Mouse (Mus musculus) heart, postnatal 10 days (tissue): ENCODE measurements around the gene Phgdh. TPM values are rescaled to one million over a fixed set of nuclear protein-coding genes. Genes with fewer than 3 reads are reported as not detected.

ENCODE experiments used
- DNase-seq, 2 experiments: peaks; one replicate each; pipeline ENCODE4 v3.0.0; 2021
- intact Hi-C: fragments of 180-260 bp; cut with DNase I; formaldehyde crosslinking; loops from one replicate; pipeline ENCODE4 v1.15.1; 2025
- total RNA-seq, 2 experiments: library from RNA; stranded (reverse); gene quantifications; 2 replicates each; pipeline ENCODE4 v1.2.3; 2021

The Phgdh gene
- total RNA-seq, 2 experiments from 2014 or later, result 5.9 to 7.4 TPM

GRCm38 (mm10) chr3:98348705-98349104 lies 8.9 kb upstream of the Phgdh start:
- DNase-seq, result no peak
- intact Hi-C loops, result no loop called here

- intact Hi-C loops, result no loop called here
- no peak for DNase-seq
These were observed 8.3 kb upstream of the Phgdh start for GRCm38 (mm10) chr3:98348106-98348505.

- intact Hi-C loops, result no loop called here
- no peak for DNase-seq
These were observed 3.4 kb upstream of the Phgdh start for GRCm38 (mm10) chr3:98343235-98343634.

- DNase-seq, result no peak
- intact Hi-C loops, result no loop called here
These were observed 1.2 kb upstream of the Phgdh start for GRCm38 (mm10) chr3:98340818-98341594.

- intact Hi-C loops, result no loop called here
- peak; percentile 47 to 55 for DNase-seq
These were observed 589 bp downstream of the Phgdh start for GRCm38 (mm10) chr3:98339097-98339705.

GRCm38 (mm10) chr3:98338584-98339041 lies 1.2 kb downstream of the Phgdh start:
- DNase-seq, result peak; percentile 54 to 57
- intact Hi-C loops, result no loop called here

- intact Hi-C loops, result no loop called here
- DNase-seq, result no peak
These were observed 2.8 kb downstream of the Phgdh start for GRCm38 (mm10) chr3:98336661-98337654.

GRCm38 (mm10) chr3:98335886-98336285 lies 3.9 kb downstream of the Phgdh start:
- intact Hi-C loops, result no loop called here
- no peak for DNase-seq

- no peak for DNase-seq
- intact Hi-C loops, result no loop called here
These were observed 4.5 kb downstream of the Phgdh start for GRCm38 (mm10) chr3:98335331-98335730.

GRCm38 (mm10) chr3:98334010-98334409 lies 5.8 kb downstream of the Phgdh start:
- intact Hi-C loops, result no loop called here
- no peak for DNase-seq

- intact Hi-C loops, result no loop called here
- DNase-seq, result no peak
These were observed 15.6 kb downstream of the Phgdh start for GRCm38 (mm10) chr3:98324235-98324634.

GRCm38 (mm10) chr3:98322209-98322608 lies 17.6 kb downstream of the Phgdh start:
- intact Hi-C loops, result no loop called here
- no peak for DNase-seq

GRCm38 (mm10) chr3:98319190-98319589 lies 20.6 kb downstream of the Phgdh start:
- intact Hi-C loops, result no loop called here
- DNase-seq, result no peak

GRCm38 (mm10) chr3:98317143-98317542 lies 22.6 kb downstream of the Phgdh start:
- intact Hi-C loops, result no loop called here
- peak; percentile 15 to 40 for DNase-seq

- DNase-seq, result no peak
- intact Hi-C loops, result no loop called here
These were observed 24.6 kb downstream of the Phgdh start for GRCm38 (mm10) chr3:98315181-98315580.

- intact Hi-C loops, result loop anchor here (5.0 kb wide), 3 partner anchors 86 to 386 kb away; no protein-coding TSS in a partner anchor
These were observed 26.3 kb downstream of the Phgdh start for GRCm38 (mm10) chr3:98313294-98314155.

GRCm38 (mm10) chr3:98312867-98313266 lies 26.9 kb downstream of the Phgdh start:
- intact Hi-C loops, result loop anchor here (5.0 kb wide), 3 partner anchors 86 to 386 kb away; no protein-coding TSS in a partner anchor
- peak; percentile 63 to 79 for DNase-seq

More at GRCm38 (mm10) chr3:98313294-98314155, 26.3 kb downstream of the Phgdh start:
- DNase-seq, result no peak

GRCm38 (mm10) chr3:98310456-98310855 lies 29.3 kb downstream of the Phgdh start:
- DNase-seq, result no peak
- intact Hi-C loops, result loop anchor here (5.0 kb wide), 3 partner anchors 83 to 383 kb away; no protein-coding TSS in a partner anchor

GRCm38 (mm10) chr3:98308606-98309005 lies 31.2 kb downstream of the Phgdh start:
- DNase-seq, result no peak
- intact Hi-C loops, result no loop called here

GRCm38 (mm10) chr3:98301761-98302160 lies 38.0 kb downstream of the Phgdh start:
- intact Hi-C loops, result no loop called here
- no peak for DNase-seq
